Mouse (Mus musculus) layer of hippocampus, adult 9-10 months (tissue): Measurements from ENCODE around the gene Mrpl33.
A peak's percentile ranks its signal among the peaks of the same experiment; 100 is the strongest.

Experiments used
- DNase-seq: peaks from one replicate; pipeline ENCODE4 v3.0.0; 2022; ENCODE audit warnings: low spot score

Gene Mrpl33

DNA sequence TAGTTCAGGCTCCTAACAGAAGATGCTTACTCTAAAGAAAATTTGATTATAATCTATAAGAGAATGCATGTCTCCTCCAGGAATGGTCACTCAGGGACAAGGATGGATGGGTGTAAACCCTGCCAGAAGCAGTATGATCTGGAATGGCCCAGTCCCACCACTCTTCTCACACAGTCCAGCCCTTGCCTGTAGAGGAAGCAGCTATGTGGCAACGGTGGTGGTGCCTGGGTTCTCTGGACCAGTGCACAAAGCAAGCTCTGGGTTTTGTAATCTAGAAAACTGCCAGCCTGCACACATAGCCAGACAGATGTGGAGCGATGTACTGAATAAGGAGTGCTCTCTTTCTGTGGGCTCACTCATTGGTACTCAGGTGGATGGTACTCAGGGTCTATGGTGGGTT is 43.8 kb downstream of the Mrpl33 start:
- DNase-seq, result no peak

DNA sequence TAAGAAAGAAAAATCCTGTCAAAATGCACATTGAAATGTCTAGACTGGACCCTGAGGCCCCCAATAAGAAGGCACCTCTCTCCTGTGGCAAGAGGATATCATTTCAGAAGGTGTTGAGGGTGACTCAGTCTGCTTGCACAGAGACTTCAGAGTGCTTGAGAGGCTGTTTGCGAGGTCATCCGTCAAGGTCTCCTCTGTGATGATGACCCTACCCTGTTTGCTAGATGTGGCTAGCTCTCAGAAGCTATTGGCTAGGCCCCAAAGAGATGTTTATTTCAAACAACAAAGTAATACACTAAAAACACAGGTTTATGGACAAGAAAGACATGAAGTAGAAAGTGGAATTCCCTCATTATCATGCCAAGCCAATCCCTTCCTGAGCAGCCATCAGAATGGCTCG is 45.6 kb downstream of the Mrpl33 start:
- no peak for DNase-seq

DNA sequence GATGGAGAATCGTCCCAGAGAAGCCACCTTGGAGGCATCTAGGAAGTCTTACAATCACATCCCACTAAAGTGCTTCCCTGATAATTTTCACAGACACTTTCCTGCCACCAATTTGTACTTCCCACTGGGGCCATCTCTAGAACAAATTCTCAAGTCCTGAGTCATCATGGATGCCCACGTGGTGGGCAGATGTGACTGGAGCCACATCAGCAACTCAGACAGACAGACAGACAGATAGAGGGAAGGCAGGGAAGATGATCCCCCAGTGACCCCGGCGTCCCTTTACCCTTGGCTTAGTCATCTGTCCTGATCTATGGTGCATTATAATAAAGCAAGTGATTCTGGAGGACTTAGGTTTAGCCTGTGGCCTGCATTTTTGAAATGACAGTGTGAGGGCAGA is 47.5 kb downstream of the Mrpl33 start:
- DNase-seq, result no peak

DNA sequence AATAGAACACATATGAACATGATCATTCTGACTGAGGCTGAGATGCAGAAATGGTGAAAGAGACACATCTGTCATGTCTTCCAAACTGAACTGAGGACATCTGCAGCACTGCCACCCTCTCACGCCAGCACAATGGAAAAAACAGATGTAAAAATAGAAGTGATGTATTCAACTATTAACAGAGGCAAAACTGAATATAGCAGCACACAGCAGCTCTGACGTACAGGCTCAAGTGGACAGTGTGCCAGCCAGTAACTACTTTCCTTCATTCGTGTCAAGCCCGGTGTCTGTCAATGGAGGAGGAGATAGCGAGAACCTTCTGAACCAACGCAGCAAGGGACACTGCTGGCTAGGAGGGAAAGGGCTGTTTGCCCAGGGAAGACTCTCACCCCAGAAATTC is 48.1 kb downstream of the Mrpl33 start:
- no peak for DNase-seq

DNA sequence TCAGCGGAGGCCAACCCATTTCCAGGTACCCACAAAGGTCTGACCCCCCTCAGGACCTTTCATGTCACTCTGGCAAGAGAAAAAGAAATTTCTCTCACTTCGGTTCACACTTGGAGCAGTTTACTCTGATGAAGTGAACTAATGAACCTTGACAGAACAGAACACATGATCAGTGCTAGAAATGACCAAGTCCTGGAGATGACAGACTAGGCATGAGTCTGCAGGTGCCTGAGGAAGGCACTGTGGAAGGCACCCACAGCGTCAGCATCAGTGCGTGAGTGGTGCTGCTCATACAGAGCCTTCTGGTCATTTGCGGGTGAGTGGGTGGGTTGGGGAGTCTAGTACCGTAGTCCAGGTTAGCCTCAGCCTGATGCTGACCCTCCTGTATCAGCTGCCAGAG is 49.1 kb downstream of the Mrpl33 start:
- DNase-seq, result no peak

DNA sequence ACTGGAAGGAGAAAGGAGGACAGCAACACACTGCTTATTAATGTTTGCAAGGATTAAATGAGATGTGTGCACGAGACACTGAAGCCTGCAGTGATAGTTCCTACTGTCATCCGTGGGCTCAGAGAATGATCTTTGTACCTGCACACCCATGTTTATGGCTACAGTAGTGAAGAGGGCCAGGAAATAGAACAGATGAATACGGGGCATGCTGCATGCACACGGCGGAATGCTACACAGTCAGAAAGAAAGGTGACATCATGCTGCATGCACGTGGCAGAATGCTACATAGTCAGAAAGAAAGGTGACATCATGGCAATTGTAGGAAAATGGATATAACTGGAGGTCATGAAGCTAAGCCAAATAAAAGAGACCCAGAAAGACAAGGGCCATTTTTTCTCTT is 49.8 kb downstream of the Mrpl33 start:
- DNase-seq, result no peak

DNA sequence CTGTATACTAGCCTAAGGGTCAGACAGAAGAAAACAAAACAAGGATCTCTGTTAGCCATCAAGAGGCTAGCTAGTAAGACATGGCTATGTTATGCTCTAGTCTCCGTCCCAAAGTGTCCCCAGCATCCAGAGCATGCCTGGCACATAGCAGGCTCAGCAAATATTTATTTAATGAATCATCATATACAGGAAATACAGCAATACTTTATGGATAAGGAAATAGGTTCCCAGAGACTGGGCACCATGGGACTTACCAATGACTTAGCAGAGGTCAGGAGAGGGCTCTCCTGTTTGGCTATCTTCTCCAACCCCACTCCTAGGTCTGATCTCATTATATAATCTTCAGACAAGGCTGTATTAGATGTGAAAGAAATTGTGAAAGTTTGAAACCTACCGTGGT is 50.6 kb downstream of the Mrpl33 start:
- no peak for DNase-seq

DNA sequence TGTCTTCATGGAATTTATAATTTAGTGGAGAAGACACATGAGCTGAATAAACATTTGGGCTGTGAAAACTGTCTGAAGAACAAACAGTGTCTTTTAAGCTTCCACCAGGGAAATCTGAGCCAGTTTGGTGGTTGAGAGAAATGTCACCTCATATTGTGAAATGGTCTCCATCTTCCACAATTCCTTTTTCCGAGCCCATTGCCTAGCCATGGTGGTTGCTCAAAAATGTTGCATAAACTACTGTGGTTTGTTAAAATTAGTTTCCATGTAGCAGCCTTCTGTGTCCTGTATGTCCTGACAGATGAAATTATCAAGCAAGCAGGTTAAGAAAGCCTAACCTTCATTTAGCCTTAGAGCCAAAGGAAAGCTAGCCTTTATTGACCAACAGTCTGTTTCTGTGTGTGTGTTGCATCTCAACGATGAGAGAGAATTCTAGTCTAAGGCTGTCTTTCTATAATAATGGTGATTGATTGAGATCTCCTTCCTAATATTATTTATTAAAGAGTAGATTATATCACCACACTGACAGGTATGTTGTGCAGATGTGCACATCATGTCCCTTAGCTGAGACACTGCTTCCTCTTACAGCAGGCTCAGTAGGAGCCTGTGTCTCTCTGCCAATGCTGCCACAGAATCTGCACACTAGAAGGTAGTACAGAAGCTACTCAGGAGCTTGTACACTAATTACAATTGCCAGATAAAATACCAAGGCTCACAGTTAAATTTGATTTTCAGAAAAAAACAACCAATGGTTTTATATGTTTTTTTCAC is 54.0 kb downstream of the Mrpl33 start:
- no peak for DNase-seq

DNA sequence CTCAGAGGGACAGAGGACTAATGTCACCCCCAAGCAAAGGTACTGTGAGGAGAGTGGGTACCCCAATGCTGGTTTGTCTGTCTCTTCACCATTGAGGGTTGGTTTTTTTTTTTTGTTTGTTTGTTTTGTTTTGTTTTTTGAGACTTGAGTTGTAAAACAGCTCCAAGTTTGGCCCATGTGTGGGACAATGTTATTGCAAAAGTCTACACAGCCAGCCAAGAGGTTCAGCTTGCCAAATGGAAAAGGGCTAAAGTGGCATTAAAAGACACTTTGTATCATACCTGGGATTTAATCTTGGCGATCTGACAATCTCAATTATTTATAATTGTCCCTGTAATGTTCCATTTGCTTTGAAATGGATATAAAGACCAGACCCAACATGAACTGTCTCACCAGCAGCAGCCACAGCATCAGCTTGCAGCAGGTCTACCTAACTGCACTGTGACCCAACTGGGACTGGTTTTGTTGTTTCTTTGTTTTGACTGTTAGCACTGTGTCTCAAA is 59.0 kb downstream of the Mrpl33 start:
- DNase-seq, result no peak

DNA sequence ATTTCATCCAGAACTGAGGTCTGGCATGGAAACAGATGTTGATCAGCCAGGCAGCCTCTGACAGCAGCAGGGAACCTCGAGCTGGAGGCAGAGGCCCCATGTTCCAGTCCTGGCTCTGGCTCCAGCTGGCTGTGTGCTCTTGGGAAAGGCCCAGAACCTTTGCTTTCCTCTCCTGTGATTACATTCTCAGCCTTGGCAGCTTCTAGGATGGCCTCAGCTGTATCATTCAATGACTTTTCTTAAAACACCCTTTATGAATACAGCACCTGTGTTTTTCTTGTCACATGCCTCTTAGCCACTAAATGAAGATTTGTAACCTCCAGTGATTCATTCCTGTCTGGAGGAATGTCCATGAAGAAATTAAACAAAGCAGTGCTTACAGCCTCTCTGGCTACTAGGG is 69.4 kb downstream of the Mrpl33 start:
- no peak for DNase-seq

DNA sequence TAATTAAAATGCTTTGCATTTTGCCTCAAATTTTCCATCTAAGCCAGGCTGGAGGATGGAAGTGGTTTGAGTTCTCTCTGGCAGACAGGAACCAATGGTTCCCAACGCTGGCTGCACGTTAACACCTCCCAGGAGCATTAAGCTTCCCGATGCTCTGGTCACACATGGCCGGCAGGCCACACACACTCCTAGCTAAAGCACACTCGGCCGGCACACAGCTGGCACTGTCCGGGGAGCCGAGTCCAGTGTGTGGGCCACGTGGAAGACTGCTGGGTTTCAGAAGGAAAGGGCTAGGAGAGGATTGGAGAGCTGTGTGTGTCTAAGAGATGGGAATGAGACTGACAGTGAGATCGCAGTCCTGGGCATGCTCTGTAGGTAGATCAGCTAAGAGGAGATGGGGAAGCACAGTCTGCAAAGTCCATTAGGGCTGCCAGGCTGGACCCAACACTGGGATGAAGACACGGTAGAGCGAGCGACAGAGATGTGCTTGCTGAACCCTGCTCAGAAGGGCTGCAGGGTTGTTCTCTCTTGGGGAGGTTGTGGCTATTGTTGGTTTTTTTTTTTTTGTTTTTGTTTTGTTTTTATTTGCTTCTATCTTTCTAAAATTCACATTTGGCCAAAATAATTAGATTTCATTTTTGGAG is 71.7 kb downstream of the Mrpl33 start:
- DNase-seq, result no peak

DNA sequence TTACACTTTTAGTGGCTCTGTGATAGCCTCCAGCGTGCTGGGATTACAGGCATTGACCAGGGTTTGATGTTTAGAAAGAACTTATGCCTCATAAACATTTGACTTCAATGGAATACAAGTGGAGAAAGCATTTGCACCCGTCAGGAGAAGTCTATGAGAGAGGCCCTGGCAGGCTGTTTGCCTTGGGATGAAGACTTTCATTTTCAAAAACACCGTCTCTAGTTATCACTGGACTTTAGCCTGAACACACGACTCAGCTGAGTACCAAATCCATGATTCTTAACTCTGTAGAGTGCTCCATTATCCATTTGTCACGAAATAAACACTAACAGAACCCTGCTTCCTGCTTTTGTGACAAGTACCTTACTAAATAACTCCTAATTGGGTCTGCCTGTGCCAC is 73.2 kb downstream of the Mrpl33 start:
- no peak for DNase-seq

DNA sequence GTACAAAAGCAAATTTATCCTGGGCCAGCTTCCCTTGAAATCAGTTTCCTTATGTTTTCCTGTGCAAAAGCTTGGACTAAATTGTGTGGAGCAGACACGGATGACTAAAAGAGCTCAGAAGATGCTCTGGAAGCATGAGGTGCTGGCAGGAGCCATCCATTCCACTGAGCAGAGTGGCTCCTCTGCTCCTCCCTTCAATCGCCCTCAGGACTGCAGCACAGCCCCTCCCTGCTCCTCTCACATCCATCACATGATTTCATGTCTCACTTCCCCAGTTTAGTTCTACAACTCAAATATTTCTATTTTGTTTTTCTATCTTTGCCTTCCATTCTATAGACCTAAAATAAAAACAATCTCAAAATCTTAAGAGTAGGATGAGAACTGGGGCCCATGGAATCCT is 74.4 kb downstream of the Mrpl33 start:
- DNase-seq, result no peak

DNA sequence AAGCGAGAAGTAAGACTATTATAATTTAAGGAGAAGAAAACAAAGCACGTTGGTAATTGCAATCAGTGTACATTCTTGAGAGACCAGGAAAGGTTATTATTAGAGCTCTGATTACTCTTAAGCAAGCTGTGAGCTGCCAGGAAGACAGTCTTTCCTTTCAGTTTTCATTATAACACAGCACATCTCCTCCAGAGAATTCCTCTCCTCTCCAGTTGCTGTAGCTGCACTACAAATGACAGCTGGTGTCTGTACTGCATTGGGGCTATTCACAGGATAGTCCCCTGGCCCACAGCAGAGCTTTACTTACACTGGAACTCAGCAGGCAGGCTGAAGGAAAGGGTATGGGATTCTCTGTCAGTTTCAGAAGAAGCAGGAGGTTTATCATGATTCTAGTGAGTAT is 76.7 kb downstream of the Mrpl33 start:
- DNase-seq, result no peak

DNA sequence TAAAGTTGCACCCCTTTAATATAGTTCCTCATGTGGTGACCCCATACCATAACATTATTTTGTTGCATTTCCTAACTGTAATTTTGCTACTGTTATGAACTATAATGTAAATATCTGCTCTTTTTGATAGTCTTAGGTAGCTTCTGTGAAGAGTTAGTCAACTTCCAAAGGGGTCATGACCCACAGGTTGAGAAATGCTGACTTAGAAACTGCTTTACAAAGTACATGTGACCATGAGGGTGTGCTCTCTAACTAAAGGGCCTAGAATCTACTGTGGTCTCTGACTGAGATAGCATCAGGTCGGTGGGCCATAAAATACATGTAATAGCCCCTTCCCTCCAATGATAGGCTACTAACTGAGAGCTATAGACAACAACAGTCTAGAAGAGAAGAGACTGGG is 81.3 kb downstream of the Mrpl33 start:
- DNase-seq, result no peak

DNA sequence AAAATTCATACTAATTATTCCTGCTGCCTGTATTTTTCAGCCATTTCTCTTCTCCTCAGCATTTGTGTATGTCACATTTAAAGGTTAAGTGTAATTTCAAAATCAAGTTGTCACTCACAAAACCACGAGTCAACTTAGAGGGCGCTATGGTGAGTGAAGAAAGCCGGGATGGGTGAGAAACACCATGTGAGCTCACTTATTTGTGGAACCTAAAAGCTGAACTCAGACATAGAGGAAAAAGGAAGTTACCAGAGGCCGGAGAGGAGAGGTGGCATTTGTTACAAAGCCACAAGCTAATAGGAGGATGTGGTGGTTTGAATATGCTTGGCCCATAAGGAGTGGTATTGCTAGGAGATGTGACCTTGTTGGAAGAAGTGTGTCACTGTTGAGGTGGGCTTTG is 83.4 kb downstream of the Mrpl33 start:
- no peak for DNase-seq

DNA sequence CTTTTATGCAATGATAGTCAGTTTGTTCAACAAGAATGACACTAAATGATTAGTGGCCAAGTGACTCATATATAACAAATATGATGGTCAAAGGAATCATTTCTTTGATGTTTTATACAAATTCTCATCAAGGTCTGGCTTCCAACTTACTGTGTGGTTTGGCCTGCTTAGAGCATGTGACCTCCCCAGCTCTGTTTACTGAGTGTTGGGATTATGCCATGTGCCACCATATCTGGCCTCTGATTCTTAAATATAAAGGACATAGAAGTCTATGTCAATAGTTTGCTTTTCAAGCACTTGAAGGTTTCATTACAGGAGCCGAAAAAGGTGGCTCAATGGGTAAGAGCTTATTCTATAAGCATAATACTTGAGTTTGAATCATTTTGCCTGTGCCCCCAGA is 85.6 kb downstream of the Mrpl33 start:
- no peak for DNase-seq

DNA sequence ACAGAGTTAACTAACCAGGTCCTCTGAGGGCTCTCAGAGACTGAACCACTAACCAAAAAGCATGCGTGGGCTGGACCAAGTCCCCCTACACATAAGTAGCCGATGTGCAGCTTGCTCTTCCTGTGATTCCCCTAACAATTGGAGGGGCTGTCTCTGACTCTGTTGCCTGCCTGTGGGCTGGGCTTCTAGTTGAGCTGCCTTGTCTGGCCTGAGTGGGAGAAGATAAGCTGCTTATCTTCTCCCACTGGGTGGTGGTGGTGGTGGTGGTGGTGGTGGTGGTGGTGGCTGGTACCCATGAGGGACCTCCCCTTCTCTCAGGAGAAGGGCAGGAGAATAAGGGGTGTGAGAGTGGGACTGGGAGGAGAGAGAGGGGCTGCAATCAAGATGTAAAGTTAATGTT is 89.3 kb downstream of the Mrpl33 start:
- no peak for DNase-seq

DNA sequence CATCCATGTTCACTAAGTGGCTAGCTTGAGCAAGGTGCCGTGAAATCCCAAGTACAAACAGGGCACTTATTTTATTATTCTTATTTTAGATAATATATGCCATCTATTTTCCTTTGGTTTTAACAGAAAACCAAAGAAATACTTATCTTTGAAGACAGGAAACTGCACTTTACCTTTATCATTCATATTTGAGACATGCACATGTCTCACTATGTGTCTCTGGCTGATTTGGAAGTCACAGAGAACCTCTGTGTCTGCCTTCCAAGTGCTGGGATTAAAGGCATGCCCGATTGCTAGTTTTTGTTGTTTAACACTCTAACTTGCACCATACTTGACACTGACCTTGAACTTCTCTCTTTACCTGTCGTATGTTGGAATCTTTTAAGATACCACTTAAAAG is 91.2 kb downstream of the Mrpl33 start:
- no peak for DNase-seq

DNA sequence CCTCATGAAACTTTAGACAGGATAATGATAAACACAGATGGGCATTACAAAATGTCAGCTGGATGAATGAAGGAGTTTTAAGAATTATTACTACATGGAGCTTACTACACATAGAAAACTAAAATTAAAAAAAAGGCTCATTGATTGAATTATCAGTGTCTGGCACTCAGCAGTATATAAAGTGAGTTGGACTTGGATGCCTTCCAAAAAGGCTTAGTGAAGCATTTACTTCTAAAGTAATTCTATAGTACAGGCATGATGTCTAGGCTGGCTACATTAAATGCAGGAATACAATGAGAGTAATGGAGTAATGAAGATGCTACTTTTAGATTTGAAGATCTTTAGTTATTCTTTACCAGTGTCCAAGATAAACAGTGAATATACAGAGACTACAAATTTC is 96.5 kb downstream of the Mrpl33 start:
- no peak for DNase-seq

DNA sequence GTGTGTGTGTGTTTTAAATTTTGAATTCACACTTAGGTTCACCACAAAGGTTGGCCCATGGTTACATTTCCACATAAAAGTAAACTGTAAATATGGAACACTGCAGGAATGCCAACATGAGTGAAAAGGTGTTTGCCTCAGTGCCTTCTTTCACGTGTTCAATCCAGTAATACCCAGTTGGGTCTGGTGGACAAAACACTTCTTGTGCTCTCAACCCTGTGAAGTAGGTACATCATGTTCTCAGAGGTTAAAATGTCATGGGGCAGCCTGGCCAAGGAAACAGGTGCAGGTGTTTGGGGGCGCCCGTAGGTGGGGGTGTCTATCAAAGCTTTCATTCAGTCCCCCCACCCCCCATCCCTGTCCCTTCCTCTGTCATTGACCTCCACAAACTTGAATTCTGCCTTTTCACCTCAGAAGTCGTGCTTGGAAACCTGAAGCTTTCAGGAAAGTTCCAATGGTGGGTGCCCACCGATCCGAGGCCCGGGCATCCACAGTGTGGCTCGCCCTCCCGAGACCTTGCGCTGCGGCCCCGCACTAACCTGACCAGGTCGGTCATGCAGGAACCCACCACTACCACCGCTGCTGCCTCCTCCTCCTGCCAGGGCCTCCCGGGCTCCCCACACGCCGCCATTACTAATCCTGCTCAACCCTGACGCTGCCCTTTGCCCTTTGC is 100.4 kb downstream of the Mrpl33 start, which contains the start of gene Rbks:
Gene Rbks (minus strand): TSS at position 657 of the 673 bp plus-strand sequence.
- DNase-seq, result no peak

DNA sequence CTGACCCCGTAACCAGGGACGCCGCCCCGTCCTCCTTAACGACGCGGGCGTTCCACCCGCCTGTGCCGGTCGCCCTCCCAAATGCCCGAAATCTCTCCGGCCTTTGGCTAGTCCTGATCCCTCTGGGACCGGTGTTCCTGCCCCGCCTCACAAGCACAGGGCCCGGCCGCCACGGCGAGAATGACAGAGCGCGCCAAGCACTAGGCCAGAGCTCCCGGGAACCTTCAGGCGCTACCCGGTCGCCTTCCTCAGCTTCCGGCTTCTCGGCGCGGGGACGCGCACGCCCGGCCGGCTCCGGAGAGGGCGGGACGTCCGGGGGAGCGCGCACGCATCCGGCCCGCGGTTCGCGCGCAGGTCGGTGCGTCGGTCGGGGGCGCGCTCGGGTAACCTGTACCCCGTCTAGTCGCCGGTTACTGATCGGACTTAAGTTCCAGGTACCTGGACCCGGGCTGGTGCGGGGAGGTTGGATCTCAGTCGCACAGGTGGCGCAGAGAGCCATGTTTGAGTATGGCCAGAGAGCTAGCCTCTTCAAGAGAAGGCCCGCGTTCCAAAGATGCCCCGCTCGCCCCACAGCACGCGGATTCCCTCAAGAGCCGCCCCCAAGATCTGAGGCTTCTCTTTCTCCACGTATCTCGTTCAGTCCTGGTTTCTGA is 101.0 kb downstream of the Mrpl33 start, which contains the start of gene Babam2:
Gene Babam2 (plus strand): TSS at position 41 of the 653 bp plus-strand sequence.
- DNase-seq, result peak; percentile 65
